Mouse (Mus musculus) forebrain, postnatal 0 days (tissue): ENCODE measurements around the gene Tmem91. TPM values are rescaled to one million over a fixed set of nuclear protein-coding genes. Genes with fewer than 3 reads are reported as not detected.
A peak's percentile ranks its signal among the peaks of the same experiment; 100 is the strongest.

Source experiments
- ATAC-seq: fragments of 200-750 bp; cut with Nextera tagmentation; 2 replicates; pipeline ENCODE4 v1.8.0; 2017; ENCODE audit warnings: mild to moderate bottlenecking, moderate library complexity
- DNase-seq: peaks from one replicate; pipeline ENCODE4 v3.0.0-alpha.2; 2015
- H3K27ac ChIP-seq: fragments of 300-500 bp; sonication (generic); 2 replicates; pipeline ENCODE4 v1.5.1; 2014; ENCODE audit warnings: low read depth, mild to moderate bottlenecking, antibody characterized with exemption, low read length, moderate library complexity, mixed read lengths
- H3K27me3 ChIP-seq: fragments of 300-500 bp; sonication (generic); 2 replicates; pipeline ENCODE4 v1.6.1; 2014; ENCODE audit warnings: mild to moderate bottlenecking, low read length, mixed read lengths; ENCODE audit not compliant: insufficient read depth
- H3K36me3 ChIP-seq: fragments of 300-500 bp; sonication (generic); 2 replicates; pipeline ENCODE4 v1.6.1; 2014; ENCODE audit warnings: mild to moderate bottlenecking, moderate library complexity; ENCODE audit not compliant: insufficient read depth
- H3K4me1 ChIP-seq: fragments of 300-500 bp; sonication (generic); 2 replicates; pipeline ENCODE4 v1.6.1; 2014; ENCODE audit warnings: antibody characterized with exemption; ENCODE audit not compliant: insufficient read depth
- H3K4me2 ChIP-seq: fragments of 300-500 bp; sonication (generic); 2 replicates; pipeline ENCODE4 v1.6.1; 2014; ENCODE audit warnings: low read depth, mild to moderate bottlenecking, moderate library complexity
- H3K4me3 ChIP-seq: fragments of 300-500 bp; sonication (generic); 2 replicates; pipeline ENCODE4 v1.5.1; 2014; ENCODE audit warnings: low read depth, low read length, mixed read lengths
- H3K9ac ChIP-seq: fragments of 300-500 bp; sonication (generic); 2 replicates; pipeline ENCODE4 v1.6.1; 2014; ENCODE audit warnings: mild to moderate bottlenecking
- H3K9me3 ChIP-seq: fragments of 300-500 bp; sonication (generic); 2 replicates; pipeline ENCODE4 v1.6.1; 2016; ENCODE audit warnings: low read length
- CTCF ChIP-seq: sonication (generic); IDR thresholded peaks from 2 replicates; pipeline ENCODE4 v1.5.1; 2016; ENCODE audit warnings: antibody characterized with exemption, control low read depth, low read depth
- WGBS: fragments of 180-500 bp; shearing (Covaris S2); extraction: QIAGEN DNeasy Blood & Tissue Kit; methylation state at CpG from one replicate; pipeline ENCODE4 v1.1.7; 2014; 5-methylcytosine and 5-hydroxymethylcytosine counted together
- polyA plus RNA-seq: library from polyadenylated mRNA; unstranded; fragments of >200 nt; fragmentation: Nextera tagmentation; extraction: Ambion mirVana; gene quantifications from 2 replicates; pipeline ENCODE4 v1.2.1, GENCODE M21; 2015
- total RNA-seq: library from RNA; depleted of rRNA; stranded (reverse); fragments of >200 nt; gene quantifications from 2 replicates; pipeline ENCODE4 v1.2.3, GENCODE M21; 2014

Gene Tmem91
- total and polyA plus RNA-seq, 2 experiments from 2014 or later: 40.3 to 61.4 TPM

GRCm38 (mm10) chr7:25700732-25701131 is 25.8 kb upstream of the Tmem91 start:
- H3K9ac ChIP-seq: no peak overlapping the region
- H3K36me3 ChIP-seq: no peaks in the 10 kb centered on the region
- DNase-seq: no peak
- no peak overlapping the region for H3K4me2 ChIP-seq
- ATAC-seq: no peak
- 75% methylated on average over 12 of the region's 12 CpGs for WGBS
- no peak for TF ChIP-seq CTCF
- 0 out of 2 replicates have a peak, but pooled peaks cover 2% of the 10 kb centered on the region for H3K4me1 ChIP-seq
- no peak overlapping the region for H3K27ac ChIP-seq
- H3K9me3 ChIP-seq: no peaks in the 10 kb centered on the region
- no peak overlapping the region for H3K4me3 ChIP-seq
- H3K27me3 ChIP-seq: no peaks in the 10 kb centered on the region

GRCm38 (mm10) chr7:25699851-25700250 is 24.9 kb upstream of the Tmem91 start:
- H3K9ac ChIP-seq: no peak overlapping the region
- H3K9me3 ChIP-seq: no peaks in the 10 kb centered on the region
- H3K27me3 ChIP-seq: no peaks in the 10 kb centered on the region
- 57% methylated on average over 13 of the region's 13 CpGs for WGBS
- H3K27ac ChIP-seq: no peak overlapping the region
- ATAC-seq: no peak
- no peak overlapping the region for H3K4me2 ChIP-seq
- H3K36me3 ChIP-seq: no peaks in the 10 kb centered on the region
- no peak for TF ChIP-seq CTCF
- H3K4me1 ChIP-seq: no peaks in the 10 kb centered on the region
- H3K4me3 ChIP-seq: no peak overlapping the region
- DNase-seq: no peak

DNA sequence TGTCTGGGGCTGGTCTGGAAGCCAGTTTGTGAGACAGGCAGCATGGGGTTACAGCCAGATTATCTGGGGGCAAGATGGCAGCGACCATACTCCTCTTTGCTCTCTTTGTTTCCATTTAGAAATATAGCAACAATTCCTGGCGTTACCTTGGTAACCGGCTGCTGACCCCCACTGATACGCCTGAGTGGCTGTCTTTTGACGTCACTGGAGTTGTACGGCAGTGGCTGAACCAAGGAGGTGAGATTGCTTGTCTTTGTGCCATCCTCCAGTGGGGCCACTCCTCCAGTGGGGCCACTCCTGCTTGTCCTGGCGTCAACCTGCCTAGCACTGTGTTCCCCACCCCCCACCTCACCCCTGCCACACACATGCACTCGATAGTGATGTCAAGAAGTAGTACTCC is 19.1 kb upstream of the Tmem91 start:
- Histone ChIP-seq H3K27me3 (peaks cover 20% of the 10 kb centered on the region), H3K36me3 (no peaks in the 10 kb centered on the region), H3K9me3 (no peaks in the 10 kb centered on the region), H3K27ac (no peak overlapping the region), H3K4me2 (no peak overlapping the region), H3K4me3 (no peak overlapping the region), H3K4me1 (no peaks in the 10 kb centered on the region), H3K9ac (no peak overlapping the region)
- 44% methylated on average over 8 of the region's 8 CpGs for WGBS
- DNase-seq (no peak), ATAC-seq (peak; percentile 55)
- TF ChIP-seq CTCF: no peak

GRCm38 (mm10) chr7:25690051-25690450 is 15.1 kb upstream of the Tmem91 start:
- DNase-seq (no peak), ATAC-seq (no peak)
- Histone ChIP-seq H3K27ac (no peak overlapping the region), H3K27me3 (peaks cover 53% of the 10 kb centered on the region), H3K36me3 (no peaks in the 10 kb centered on the region), H3K4me3 (no peak overlapping the region), H3K9me3 (no peaks in the 10 kb centered on the region), H3K4me2 (no peak overlapping the region), H3K9ac (no peak overlapping the region), H3K4me1 (peaks cover 6% of the 10 kb centered on the region; the same call in 1 of the 2 replicates)
- WGBS: 44% methylated on average over 5 of the region's 5 CpGs
- TF ChIP-seq CTCF: no peak

DNA sequence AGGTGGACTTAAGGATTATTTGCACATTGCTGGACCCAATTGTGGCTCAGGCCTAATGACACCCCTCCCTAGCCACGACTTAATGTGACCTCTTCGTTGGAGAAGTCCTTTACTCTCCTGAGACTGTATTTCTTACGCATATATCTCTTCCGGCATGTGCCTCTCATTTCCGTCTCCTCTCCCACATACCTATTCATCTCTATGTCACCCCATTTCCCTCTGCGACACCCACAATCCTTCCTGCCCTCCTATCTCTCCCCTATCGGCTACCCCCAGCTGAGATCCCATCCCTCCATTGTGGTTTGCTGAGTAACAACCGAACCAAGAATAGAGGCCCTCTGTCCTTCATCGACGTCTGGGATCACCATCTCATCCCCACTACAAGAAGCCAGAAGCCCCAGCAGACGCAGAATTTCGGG is 14.6 kb upstream of the Tmem91 start:
- Histone ChIP-seq H3K9me3 (no peaks in the 10 kb centered on the region), H3K4me2 (peak overlapping the region; percentile 75), H3K4me1 (peaks cover 6% of the 10 kb centered on the region; the same call in 1 of the 2 replicates), H3K4me3 (peak overlapping the region; percentile 39), H3K36me3 (no peaks in the 10 kb centered on the region), H3K27ac (no peak overlapping the region), H3K27me3 (peaks cover 53% of the 10 kb centered on the region), H3K9ac (peak overlapping the region; percentile 40; the same call in 1 of the 2 replicates)
- WGBS: 10% methylated on average over 12 of the region's 12 CpGs
- TF ChIP-seq CTCF: no peak
- ATAC-seq (no peak), DNase-seq (no peak)

- no peak overlapping the region for H3K27ac ChIP-seq
- WGBS: 2% methylated on average over 48 of the region's 52 CpGs
- H3K4me1 ChIP-seq: peaks cover 6% of the 10 kb centered on the region; the same call in 1 of the 2 replicates
- H3K4me3 ChIP-seq: peak overlapping the region; percentile 39
- peaks cover 53% of the 10 kb centered on the region for H3K27me3 ChIP-seq
- DNase-seq (no peak), ATAC-seq (peak; percentile 34)
- peak; percentile 29 for TF ChIP-seq CTCF
- H3K9me3 ChIP-seq: no peaks in the 10 kb centered on the region
- no peaks in the 10 kb centered on the region for H3K36me3 ChIP-seq
- H3K4me2 ChIP-seq: peak overlapping the region; percentile 75
- peak overlapping the region; percentile 40 for H3K9ac ChIP-seq
Observed at GRCm38 (mm10) chr7:25688810-25689586, 14.0 kb upstream of the Tmem91 start.

- H3K4me2 ChIP-seq: peak overlapping the region; percentile 75
- DNase-seq (no peak), ATAC-seq (no peak)
- no peaks in the 10 kb centered on the region for H3K36me3 ChIP-seq
- peak overlapping the region; percentile 39 for H3K4me3 ChIP-seq
- 3% methylated on average over 47 of the region's 47 CpGs for WGBS
- peaks cover 6% of the 10 kb centered on the region; the same call in 1 of the 2 replicates for H3K4me1 ChIP-seq
- no peaks in the 10 kb centered on the region for H3K9me3 ChIP-seq
- no peak for TF ChIP-seq CTCF
- H3K27me3 ChIP-seq: peaks cover 53% of the 10 kb centered on the region
- peak overlapping the region; percentile 22; the same call in 1 of the 2 replicates for H3K9ac ChIP-seq
- H3K27ac ChIP-seq: no peak overlapping the region
Observed at GRCm38 (mm10) chr7:25687811-25688401, 12.9 kb upstream of the Tmem91 start.
